Mouse (Mus musculus): ENCODE measurements around the gene Camta1. TPM values are rescaled to one million over a fixed set of nuclear protein-coding genes. Genes with fewer than 3 reads are reported as not detected.

Gene Camta1
- polyA plus RNA-seq, 1 experiment from 2014 or later, result 115 TPM

- no peak for DNase-seq (ENCODE audit: low spot score)
Observed at GRCm38 (mm10) chr4:151777451-151777850, 84.2 kb downstream of the Camta1 start.

GRCm38 (mm10) chr4:151775441-151775840, 86.2 kb downstream of the Camta1 start:
- ATAC-seq (replicated peaks; ENCODE audit: low FRiP score, low read depth) (no peak), DNase-seq (ENCODE audit: low spot score) (no peak)
- Histone ChIP-seq H3K4me2 (ENCODE audit: low read length) (no peak overlapping the region), H3K36me3 (ENCODE audit: insufficient read depth, low read length) (no peaks in the 10 kb centered on the region), H3K4me3 (replicated peaks; ENCODE audit: low read depth, low read length) (no peak overlapping the region), H3K4me1 (replicated peaks; ENCODE audit: insufficient read depth, low read length) (no peaks in the 10 kb centered on the region), H3K9ac (ENCODE audit: low read depth, low read length) (no peak overlapping the region), H3K27me3 (ENCODE audit: insufficient read depth, low read length) (no peaks in the 10 kb centered on the region), H3K27ac (no peak overlapping the region), H3K9me3 (replicated peaks; ENCODE audit: low read length) (no peaks in the 10 kb centered on the region)
- TF ChIP-seq CTCF (IDR thresholded peaks at IDR 0.05; ENCODE audit: low read depth), result no peak
- WGBS, result 81% methylated on average over 7 of the region's 7 CpGs

More at GRCm38 (mm10) chr4:151777451-151777850, 84.2 kb downstream of the Camta1 start:
- Histone ChIP-seq H3K9ac (ENCODE audit: low read depth, low read length) (no peak overlapping the region), H3K27ac (no peak overlapping the region), H3K36me3 (ENCODE audit: insufficient read depth, low read length) (no peaks in the 10 kb centered on the region), H3K4me1 (replicated peaks; ENCODE audit: insufficient read depth, low read length) (no peaks in the 10 kb centered on the region), H3K4me3 (replicated peaks; ENCODE audit: low read depth, low read length) (no peak overlapping the region), H3K4me2 (ENCODE audit: low read length) (no peak overlapping the region), H3K9me3 (replicated peaks; ENCODE audit: low read length) (no peaks in the 10 kb centered on the region), H3K27me3 (ENCODE audit: insufficient read depth, low read length) (no peaks in the 10 kb centered on the region)
- WGBS, result 81% methylated on average over 6 of the region's 6 CpGs
- no peak for TF ChIP-seq CTCF (IDR thresholded peaks at IDR 0.05; ENCODE audit: low read depth)
- no peak for ATAC-seq (replicated peaks; ENCODE audit: low FRiP score, low read depth)

DNA sequence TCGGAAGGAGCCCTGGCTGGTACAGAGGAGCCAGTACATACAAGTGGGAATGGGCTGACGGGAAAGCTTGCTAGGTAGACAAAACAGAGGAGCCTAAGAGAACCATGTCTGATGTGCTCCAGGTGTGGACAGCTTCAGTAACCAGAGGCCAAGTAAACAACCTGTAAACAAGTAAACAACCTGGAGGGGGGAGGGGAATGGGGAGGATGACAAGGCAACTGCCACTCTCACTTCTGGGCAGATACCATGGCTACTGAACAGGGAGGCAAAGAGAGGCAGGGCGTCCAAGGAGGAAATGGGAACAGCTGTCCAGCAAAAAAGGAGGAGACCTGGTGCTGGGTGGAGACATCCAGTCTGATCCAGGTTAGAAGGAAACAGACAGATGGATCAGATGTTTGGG, 88.0 kb downstream of the Camta1 start:
- TF ChIP-seq CTCF (IDR thresholded peaks at IDR 0.05; ENCODE audit: low read depth), result no peak
- H3K4me1 ChIP-seq (replicated peaks; ENCODE audit: insufficient read depth, low read length), result no peaks in the 10 kb centered on the region
- DNase-seq (ENCODE audit: low spot score), result no peak
- H3K27me3 ChIP-seq (ENCODE audit: insufficient read depth, low read length), result no peaks in the 10 kb centered on the region
- no peak overlapping the region for H3K4me2 ChIP-seq (ENCODE audit: low read length)
- no peak overlapping the region for H3K27ac ChIP-seq
- H3K9me3 ChIP-seq (replicated peaks; ENCODE audit: low read length), result no peaks in the 10 kb centered on the region
- H3K9ac ChIP-seq (ENCODE audit: low read depth, low read length), result no peak overlapping the region
- 78% methylated on average over 3 of the region's 3 CpGs for WGBS
- ATAC-seq (replicated peaks; ENCODE audit: low FRiP score, low read depth), result no peak
- no peak overlapping the region for H3K4me3 ChIP-seq (replicated peaks; ENCODE audit: low read depth, low read length)
- no peaks in the 10 kb centered on the region for H3K36me3 ChIP-seq (ENCODE audit: insufficient read depth, low read length)

DNA sequence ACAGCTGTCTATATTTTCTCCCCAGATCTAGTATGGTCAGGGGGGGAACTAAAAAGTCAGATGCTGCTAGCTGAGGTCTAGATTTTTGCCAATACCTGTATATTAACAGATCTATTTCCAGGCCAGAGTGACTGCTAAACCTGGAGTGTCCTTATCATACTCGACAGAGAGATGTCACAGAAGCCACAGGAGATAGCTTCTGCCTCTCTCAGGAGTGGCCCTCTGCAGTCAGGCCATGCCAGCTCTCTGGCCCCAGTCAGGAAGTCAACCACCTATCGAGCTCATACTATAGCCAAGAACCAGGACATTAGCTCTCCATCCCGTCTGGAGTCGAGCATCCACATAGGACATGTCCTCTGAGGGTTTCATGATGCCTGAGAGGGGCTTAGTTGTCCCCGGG, 88.7 kb downstream of the Camta1 start:
- Histone ChIP-seq H3K4me1 (replicated peaks; ENCODE audit: insufficient read depth, low read length) (no peaks in the 10 kb centered on the region), H3K4me3 (replicated peaks; ENCODE audit: low read depth, low read length) (no peak overlapping the region), H3K9ac (ENCODE audit: low read depth, low read length) (no peak overlapping the region), H3K27me3 (ENCODE audit: insufficient read depth, low read length) (no peaks in the 10 kb centered on the region), H3K27ac (no peak overlapping the region), H3K9me3 (replicated peaks; ENCODE audit: low read length) (no peaks in the 10 kb centered on the region), H3K4me2 (ENCODE audit: low read length) (no peak overlapping the region), H3K36me3 (ENCODE audit: insufficient read depth, low read length) (no peaks in the 10 kb centered on the region)
- TF ChIP-seq CTCF (IDR thresholded peaks at IDR 0.05; ENCODE audit: low read depth), result no peak
- DNase-seq (ENCODE audit: low spot score) (no peak), ATAC-seq (replicated peaks; ENCODE audit: low FRiP score, low read depth) (no peak)
- WGBS, result 69% methylated on average over 5 of the region's 5 CpGs

GRCm38 (mm10) chr4:151770697-151771096, 91.0 kb downstream of the Camta1 start:
- TF ChIP-seq CTCF (IDR thresholded peaks at IDR 0.05; ENCODE audit: low read depth), result no peak
- WGBS, result 56% methylated on average over 5 of the region's 5 CpGs
- no peak for ATAC-seq (replicated peaks; ENCODE audit: low FRiP score, low read depth)
- DNase-seq (ENCODE audit: low spot score), result no peak
- no peak overlapping the region for H3K4me3 ChIP-seq (replicated peaks; ENCODE audit: low read depth, low read length)
- no peaks in the 10 kb centered on the region for H3K4me1 ChIP-seq (replicated peaks; ENCODE audit: insufficient read depth, low read length)
- H3K9me3 ChIP-seq (replicated peaks; ENCODE audit: low read length), result no peaks in the 10 kb centered on the region
- no peaks in the 10 kb centered on the region for H3K27me3 ChIP-seq (ENCODE audit: insufficient read depth, low read length)
- H3K36me3 ChIP-seq (ENCODE audit: insufficient read depth, low read length), result no peaks in the 10 kb centered on the region
- H3K9ac ChIP-seq (ENCODE audit: low read depth, low read length), result no peak overlapping the region
- no peak overlapping the region for H3K4me2 ChIP-seq (ENCODE audit: low read length)
- no peak overlapping the region for H3K27ac ChIP-seq

GRCm38 (mm10) chr4:151767786-151768185, 93.9 kb downstream of the Camta1 start:
- H3K4me2 ChIP-seq (ENCODE audit: low read length), result no peak overlapping the region
- WGBS, result 81% methylated on average over 4 of the region's 4 CpGs

DNA sequence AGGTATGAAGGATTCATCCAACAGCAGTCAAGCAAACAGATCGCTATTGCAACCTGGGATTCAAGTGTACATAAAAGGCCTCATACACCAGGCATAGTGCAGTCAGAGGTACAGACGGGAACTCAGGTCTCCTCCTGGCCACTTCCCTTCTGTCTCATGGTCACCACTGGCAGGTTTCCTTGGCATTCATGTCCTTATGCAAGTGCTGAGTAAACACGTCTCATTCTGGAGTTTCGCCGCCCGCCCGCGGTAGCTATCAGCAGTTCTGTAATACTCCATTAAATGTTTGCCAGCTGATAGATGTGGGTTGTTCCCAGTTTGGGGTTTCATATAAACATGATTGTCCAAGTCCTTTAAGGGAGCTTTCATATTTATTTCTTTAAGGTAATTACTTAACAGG, 94.3 kb downstream of the Camta1 start:
- 91% methylated on average over 8 of the region's 8 CpGs for WGBS
- H3K4me2 ChIP-seq (ENCODE audit: low read length), result no peak overlapping the region

More at GRCm38 (mm10) chr4:151767786-151768185, 93.9 kb downstream of the Camta1 start:
- Histone ChIP-seq H3K36me3 (ENCODE audit: insufficient read depth, low read length) (no peaks in the 10 kb centered on the region), H3K27ac (no peak overlapping the region), H3K4me3 (replicated peaks; ENCODE audit: low read depth, low read length) (no peak overlapping the region), H3K9ac (ENCODE audit: low read depth, low read length) (no peak overlapping the region), H3K27me3 (ENCODE audit: insufficient read depth, low read length) (no peaks in the 10 kb centered on the region), H3K4me1 (replicated peaks; ENCODE audit: insufficient read depth, low read length) (no peaks in the 10 kb centered on the region), H3K9me3 (replicated peaks; ENCODE audit: low read length) (no peaks in the 10 kb centered on the region)
- no peak for TF ChIP-seq CTCF (IDR thresholded peaks at IDR 0.05; ENCODE audit: low read depth)
- DNase-seq (ENCODE audit: low spot score) (no peak), ATAC-seq (replicated peaks; ENCODE audit: low FRiP score, low read depth) (no peak)

More for the DNA sequence above, 94.3 kb downstream of the Camta1 start:
- TF ChIP-seq CTCF (IDR thresholded peaks at IDR 0.05; ENCODE audit: low read depth), result no peak
- ATAC-seq (replicated peaks; ENCODE audit: low FRiP score, low read depth) (no peak), DNase-seq (ENCODE audit: low spot score) (no peak)
- H3K9ac ChIP-seq (ENCODE audit: low read depth, low read length), result no peak overlapping the region
- H3K9me3 ChIP-seq (replicated peaks; ENCODE audit: low read length), result no peaks in the 10 kb centered on the region
- no peaks in the 10 kb centered on the region for H3K4me1 ChIP-seq (replicated peaks; ENCODE audit: insufficient read depth, low read length)
- no peak overlapping the region for H3K27ac ChIP-seq
- H3K36me3 ChIP-seq (ENCODE audit: insufficient read depth, low read length), result no peaks in the 10 kb centered on the region
- no peak overlapping the region for H3K4me3 ChIP-seq (replicated peaks; ENCODE audit: low read depth, low read length)
- no peaks in the 10 kb centered on the region for H3K27me3 ChIP-seq (ENCODE audit: insufficient read depth, low read length)
